Mouse (Mus musculus) hindbrain, embryonic 12.5 days (tissue): ENCODE results near the gene Dbil5. TPM values are rescaled to one million over a fixed set of nuclear protein-coding genes. Genes with fewer than 3 reads are reported as not detected.
"Not testable (repeated sequence)": the region's sequence is repeated elsewhere in the genome, so short reads cannot be mapped to it uniquely, and the experiment has no call there.

Experiments used
- ATAC-seq: fragments of 200-750 bp; cut with Nextera tagmentation; 2 replicates; pipeline ENCODE4 v1.8.0; 2017; ENCODE audit warnings: moderate TSS enrichment; ENCODE audit not compliant: low FRiP score
- H3K27ac ChIP-seq: fragments of 300-500 bp; sonication (generic); 2 replicates; pipeline ENCODE4 v1.5.1; 2016; ENCODE audit warnings: mild to moderate bottlenecking
- H3K27me3 ChIP-seq: fragments of 300-500 bp; sonication (generic); 2 replicates; pipeline ENCODE4 v1.6.1; 2016; ENCODE audit warnings: mild to moderate bottlenecking
- H3K36me3 ChIP-seq: fragments of 300-500 bp; sonication (generic); 2 replicates; pipeline ENCODE4 v1.6.1; 2016; ENCODE audit warnings: mild to moderate bottlenecking
- H3K4me1 ChIP-seq: fragments of 300-500 bp; sonication (generic); 2 replicates; pipeline ENCODE4 v1.6.1; 2016
- H3K4me2 ChIP-seq: fragments of 300-500 bp; sonication (generic); replicated peaks from 2 replicates; pipeline ENCODE4 v1.6.1; 2016; ENCODE audit warnings: mild to moderate bottlenecking
- H3K4me3 ChIP-seq: fragments of 300-500 bp; sonication (generic); 2 replicates; pipeline ENCODE4 v1.5.1; 2016; ENCODE audit warnings: mild to moderate bottlenecking
- H3K9ac ChIP-seq: fragments of 300-500 bp; sonication (generic); 2 replicates; pipeline ENCODE4 v1.6.1; 2016; ENCODE audit warnings: mild to moderate bottlenecking, moderate library complexity
- H3K9me3 ChIP-seq: fragments of 300-500 bp; sonication (generic); replicated peaks from 2 replicates; pipeline ENCODE4 v1.6.1; 2016; ENCODE audit warnings: mild to moderate bottlenecking
- WGBS: fragments of 180-500 bp; shearing (Covaris S2); methylation state at CpG from one replicate; pipeline ENCODE4 v1.1.7; 2016; 5-methylcytosine and 5-hydroxymethylcytosine counted together
- polyA plus RNA-seq: library from polyadenylated mRNA; unstranded; fragments of >200 nt; fragmentation: Nextera tagmentation; extraction: Ambion mirVana; gene quantifications from 2 replicates; pipeline ENCODE4 v1.2.1, GENCODE M21; 2016

Dbil5 gene
- polyA plus RNA-seq, 1 experiment from 2014 or later: 0.54 TPM

- Histone ChIP-seq H3K4me1 (peaks cover 9% of the 10 kb centered on the region), H3K27me3 (no peaks in the 10 kb centered on the region), H3K9me3 (no peaks in the 10 kb centered on the region), H3K36me3 (peaks cover 63% of the 10 kb centered on the region), H3K4me3 (no peak overlapping the region), H3K4me2 (no peak overlapping the region), H3K9ac (no peak overlapping the region), H3K27ac (no peak overlapping the region)
- ATAC-seq: no peak
- 92% methylated on average over 5 of the region's 5 CpGs for WGBS
These were observed 10.6 kb upstream of the Dbil5 start for GRCm38 (mm10) chr11:76206793-76207192.

GRCm38 (mm10) chr11:76210228-76210985 lies 7.0 kb upstream of the Dbil5 start:
- Histone ChIP-seq H3K36me3 (peaks cover 77% of the 10 kb centered on the region), H3K4me3 (no peak overlapping the region), H3K4me1 (no peaks in the 10 kb centered on the region), H3K27ac (no peak overlapping the region), H3K27me3 (no peaks in the 10 kb centered on the region), H3K9me3 (no peaks in the 10 kb centered on the region), H3K9ac (no peak overlapping the region), H3K4me2 (no peak overlapping the region)
- WGBS: 91% methylated on average over 13 of the region's 13 CpGs
- ATAC-seq: no peak

- not testable (repeated sequence) for H3K9ac ChIP-seq, H3K4me1 ChIP-seq, H3K27ac ChIP-seq, H3K9me3 ChIP-seq, H3K4me3 ChIP-seq, H3K27me3 ChIP-seq, ATAC-seq, H3K4me2 ChIP-seq
- peaks cover 66% of the 10 kb centered on the region for H3K36me3 ChIP-seq
- WGBS: 95% methylated on average over 5 of the region's 6 CpGs
These were observed 5.8 kb upstream of the Dbil5 start for GRCm38 (mm10) chr11:76211595-76211994.

GRCm38 (mm10) chr11:76213841-76214240 lies 3.6 kb upstream of the Dbil5 start:
- Histone ChIP-seq H3K27ac (no peak overlapping the region), H3K27me3 (no peaks in the 10 kb centered on the region), H3K36me3 (peaks cover 45% of the 10 kb centered on the region), H3K9me3 (no peaks in the 10 kb centered on the region), H3K4me3 (no peak overlapping the region), H3K4me2 (no peak overlapping the region), H3K9ac (no peak overlapping the region), H3K4me1 (peaks cover 8% of the 10 kb centered on the region; the same call in 1 of the 2 replicates)
- WGBS: 26% methylated on average over 5 of the region's 5 CpGs
- no peak for ATAC-seq

- Histone ChIP-seq H3K27me3 (no peaks in the 10 kb centered on the region), H3K27ac (no peak overlapping the region), H3K4me2 (no peak overlapping the region), H3K36me3 (peaks cover 44% of the 10 kb centered on the region), H3K4me1 (peaks cover 8% of the 10 kb centered on the region; the same call in 1 of the 2 replicates), H3K9me3 (no peaks in the 10 kb centered on the region), H3K9ac (no peak overlapping the region), H3K4me3 (no peak overlapping the region)
- 94% methylated on average over 2 of the region's 2 CpGs for WGBS
- ATAC-seq: no peak
These were observed 2.4 kb upstream of the Dbil5 start for GRCm38 (mm10) chr11:76215011-76215410.

GRCm38 (mm10) chr11:76216049-76216540 lies 1.3 kb upstream of the Dbil5 start:
- peaks cover 8% of the 10 kb centered on the region; the same call in 1 of the 2 replicates for H3K4me1 ChIP-seq
- no peak for ATAC-seq
- H3K27me3 ChIP-seq: no peaks in the 10 kb centered on the region
- H3K9ac ChIP-seq: no peak overlapping the region
- no peak overlapping the region for H3K4me3 ChIP-seq
- H3K27ac ChIP-seq: no peak overlapping the region
- 99% methylated on average over 5 of the region's 5 CpGs for WGBS
- H3K9me3 ChIP-seq: no peaks in the 10 kb centered on the region
- peaks cover 43% of the 10 kb centered on the region for H3K36me3 ChIP-seq
- H3K4me2 ChIP-seq: peak overlapping the region; percentile 58

- Histone ChIP-seq H3K9me3 (no peaks in the 10 kb centered on the region), H3K36me3 (peaks cover 44% of the 10 kb centered on the region), H3K4me1 (peaks cover 8% of the 10 kb centered on the region; the same call in 1 of the 2 replicates), H3K27ac (peak overlapping the region; percentile 89), H3K9ac (peak overlapping the region; percentile 84), H3K4me3 (peak overlapping the region; percentile 73), H3K27me3 (no peaks in the 10 kb centered on the region), H3K4me2 (peak overlapping the region; percentile 58)
- peak; percentile 87; the same call in 1 of the 2 replicates for ATAC-seq
- WGBS: 3% methylated on average over 33 of the region's 33 CpGs
These were observed 573 bp upstream of the Dbil5 start for GRCm38 (mm10) chr11:76216681-76217389.

GRCm38 (mm10) chr11:76224631-76225030 lies 7.2 kb downstream of the Dbil5 start:
- peaks cover 46% of the 10 kb centered on the region for H3K36me3 ChIP-seq
- no peaks in the 10 kb centered on the region for H3K4me1 ChIP-seq
- H3K9ac ChIP-seq: no peak overlapping the region
- no peak for ATAC-seq
- no peaks in the 10 kb centered on the region for H3K9me3 ChIP-seq
- no peak overlapping the region for H3K4me2 ChIP-seq
- no peak overlapping the region for H3K4me3 ChIP-seq
- 95% methylated on average over 5 of the region's 5 CpGs for WGBS
- H3K27ac ChIP-seq: no peak overlapping the region
- no peaks in the 10 kb centered on the region for H3K27me3 ChIP-seq

- Histone ChIP-seq H3K27ac (no peak overlapping the region), H3K9me3 (no peaks in the 10 kb centered on the region), H3K4me3 (no peak overlapping the region), H3K4me1 (no peaks in the 10 kb centered on the region), H3K27me3 (no peaks in the 10 kb centered on the region), H3K9ac (no peak overlapping the region), H3K36me3 (peaks cover 41% of the 10 kb centered on the region), H3K4me2 (no peak overlapping the region)
- no peak for ATAC-seq
These were observed 7.6 kb downstream of the Dbil5 start for GRCm38 (mm10) chr11:76225051-76225450.

GRCm38 (mm10) chr11:76236136-76236535 lies 18.7 kb downstream of the Dbil5 start:
- H3K4me1 ChIP-seq: no peaks in the 10 kb centered on the region
- H3K9ac ChIP-seq: no peak overlapping the region
- H3K27me3 ChIP-seq: no peaks in the 10 kb centered on the region
- H3K27ac ChIP-seq: no peak overlapping the region
- ATAC-seq: no peak
- H3K9me3 ChIP-seq: no peaks in the 10 kb centered on the region
- WGBS: 92% methylated on average over 3 of the region's 3 CpGs
- H3K4me2 ChIP-seq: no peak overlapping the region
- no peak overlapping the region for H3K4me3 ChIP-seq
- peaks cover 69% of the 10 kb centered on the region for H3K36me3 ChIP-seq

GRCm38 (mm10) chr11:76239750-76240149 lies 22.3 kb downstream of the Dbil5 start:
- H3K27me3 ChIP-seq: no peaks in the 10 kb centered on the region
- no peak overlapping the region for H3K27ac ChIP-seq
- no peak overlapping the region for H3K9ac ChIP-seq
- WGBS: 96% methylated on average over 2 of the region's 2 CpGs
- no peak for ATAC-seq
- no peak overlapping the region for H3K4me3 ChIP-seq
- peaks cover 14% of the 10 kb centered on the region for H3K4me1 ChIP-seq
- no peaks in the 10 kb centered on the region for H3K9me3 ChIP-seq
- H3K36me3 ChIP-seq: peaks cover 40% of the 10 kb centered on the region
- no peak overlapping the region for H3K4me2 ChIP-seq

- peak; percentile 88 for ATAC-seq
- Histone ChIP-seq H3K4me1 (peaks cover 18% of the 10 kb centered on the region), H3K36me3 (peaks cover 22% of the 10 kb centered on the region), H3K9me3 (no peaks in the 10 kb centered on the region), H3K4me3 (peak within 1 kb of the TSS; percentile 64), H3K27ac (peak within 1 kb of the TSS; percentile 79), H3K9ac (peak within 1 kb of the TSS; percentile 84), H3K4me2 (peak within 1 kb of the TSS; percentile 82), H3K27me3 (no peaks in the 10 kb centered on the region)
- WGBS: under 1% methylated on average over 61 of the region's 61 CpGs
These were observed 25.7 kb downstream of the Dbil5 start, which contains the start of the genes Mrm3 and Glod4 for GRCm38 (mm10) chr11:76242901-76243810. Gene Mrm3 (plus strand): TSS chr11:76243715. Gene Glod4 (minus strand): TSS chr11:76243725.
